31 mouse cellular contexts compared by ENCODE assay signal in genomic region chr4:126632668-126633067, GRCm38 (mm10).
"Had no signal": no experiment of that assay in that cellular context is flagged by ENCODE, and none has a peak within 500 bp of the region (broad histone marks: within the 10 kb centered on the region; RNA-seq: fewer than 3 reads in every experiment).

No protein-coding gene starts in this region.

- DNase-seq: heart, postnatal 10 days; heart, postnatal 14 days; heart, postnatal 36 days; heart, postnatal 4 days; kidney, adult 11 months; kidney, adult 18-20 months; kidney, adult 2 months; kidney, adult 8-10 months; kidney, adult 9 months; kidney, postnatal 10 days; kidney, postnatal 14 days; kidney, postnatal 25 days; kidney, postnatal 36 days; kidney, postnatal 4 days; layer of hippocampus, adult 9-11 months; layer of hippocampus, postnatal 36 days had no signal

- H3K9me3 ChIP-seq: heart, embryonic 12.5 days; heart, embryonic 13.5 days; heart, embryonic 15.5 days; hindbrain, embryonic 10.5 days; hindbrain, embryonic 12.5 days; hindbrain, embryonic 13.5 days; hindbrain, embryonic 15.5 days; intestine, embryonic 15.5 days; kidney, embryonic 15.5 days had no signal

- H3K4me2 ChIP-seq: heart, embryonic 11.5 days; heart, embryonic 12.5 days; heart, embryonic 13.5 days; heart, embryonic 15.5 days; hindbrain, embryonic 12.5 days; hindbrain, embryonic 13.5 days; hindbrain, embryonic 14.5 days; hindbrain, embryonic 15.5 days; intestine, embryonic 15.5 days; kidney, embryonic 15.5 days had no signal

- H3K4me3 ChIP-seq: heart, embryonic 12.5 days; heart, embryonic 13.5 days; heart, embryonic 15.5 days; hindbrain, embryonic 10.5 days; hindbrain, embryonic 12.5 days; hindbrain, embryonic 13.5 days; hindbrain, embryonic 15.5 days; intestine, embryonic 15.5 days; kidney, embryonic 15.5 days; layer of hippocampus, adult 2 months; left cerebral cortex, adult 2 months had no signal

- H3K9ac ChIP-seq: heart, embryonic 12.5 days; heart, embryonic 13.5 days; heart, embryonic 15.5 days; hindbrain, embryonic 12.5 days; hindbrain, embryonic 13.5 days; hindbrain, embryonic 14.5 days; hindbrain, embryonic 15.5 days; intestine, embryonic 15.5 days; kidney, embryonic 15.5 days had no signal

- H3K27ac ChIP-seq: heart, embryonic 13.5 days; heart, embryonic 15.5 days; hindbrain, embryonic 10.5 days; hindbrain, embryonic 12.5 days; hindbrain, embryonic 13.5 days; hindbrain, embryonic 14.5 days; hindbrain, embryonic 15.5 days; hindbrain, postnatal 0 days; intestine, embryonic 15.5 days; kidney, embryonic 15.5 days; kidney, postnatal 0 days; layer of hippocampus, adult 2 months; left cerebral cortex, adult 2 months had no signal

- H3K36me3 ChIP-seq: heart, embryonic 12.5 days; heart, embryonic 13.5 days; heart, embryonic 15.5 days; hindbrain, embryonic 10.5 days; hindbrain, embryonic 12.5 days; hindbrain, embryonic 13.5 days; hindbrain, embryonic 15.5 days; intestine, embryonic 15.5 days; kidney, embryonic 15.5 days had no signal

- H3K4me1 ChIP-seq: heart, embryonic 15.5 days; intestine, embryonic 15.5 days; kidney, embryonic 15.5 days had no signal
